Mouse (Mus musculus) neural tube, embryonic 15.5 days (tissue): Measurements from ENCODE around the gene Kiss1. TPM values are rescaled to one million over a fixed set of nuclear protein-coding genes. Genes with fewer than 3 reads are reported as not detected.

Experiments
- polyA plus RNA-seq: library from polyadenylated mRNA; unstranded; fragments of >200 nt; fragmentation: Nextera tagmentation; extraction: Ambion mirVana; gene quantifications from 2 replicates; pipeline ENCODE4 v1.2.1, GENCODE M21; 2015

The Kiss1 gene
- polyA plus RNA-seq, 1 experiment from 2014 or later, result not detected

Other genes with a start within 250 kb of the Kiss1 start
- 23.4 and 25.4 TPM in 2 replicates for gene Ppp1r15b, start 190.7 kb upstream of the Kiss1 start, polyA plus RNA-seq
- 17.1 and 20.5 TPM in 2 replicates for gene Plekha6, start 157.7 kb upstream of the Kiss1 start, polyA plus RNA-seq
- gene Golt1a, start 12.1 kb upstream of the Kiss1 start, polyA plus RNA-seq, result 0.43 TPM in 1 of 2 replicates, not detected in the other
- 0.74 and 1.6 TPM in 2 replicates for gene Ren1, start 28.6 kb downstream of the Kiss1 start, polyA plus RNA-seq
- 21.3 and 22.8 TPM in 2 replicates for gene Etnk2, start 41.7 kb downstream of the Kiss1 start, polyA plus RNA-seq
- 4.0 and 6.7 TPM in 2 replicates for gene Sox13, start 102.5 kb downstream of the Kiss1 start, polyA plus RNA-seq